Mouse (Mus musculus): ENCODE results near the gene Col8a2.

Col8a2 gene

GRCm38 (mm10) chr4:126331751-126332150 lies 45.2 kb downstream of the Col8a2 start:
- DNase-seq (ENCODE audit: low read depth, low spot score), result no peak

- peak; percentile 16 for DNase-seq (ENCODE audit: low read depth, low spot score)
Observed at GRCm38 (mm10) chr4:126332358-126332757, 45.8 kb downstream of the Col8a2 start.

GRCm38 (mm10) chr4:126339461-126339860 lies 52.9 kb downstream of the Col8a2 start:
- no peak for DNase-seq (ENCODE audit: low read depth, low spot score)

- no peak for DNase-seq (ENCODE audit: low read depth, low spot score)
Observed at GRCm38 (mm10) chr4:126343451-126343850, 56.9 kb downstream of the Col8a2 start.

- DNase-seq (ENCODE audit: low read depth, low spot score), result no peak
Observed at GRCm38 (mm10) chr4:126360069-126360468, 73.5 kb downstream of the Col8a2 start.
